Mouse (Mus musculus) ovary, postnatal 14 days (tissue): Measurements from ENCODE around the gene Slc35c2.

Experiments used
- DNase-seq: peaks from one replicate; pipeline ENCODE4 v3.0.0; 2022; ENCODE audit warnings: low spot score

Gene Slc35c2

GRCm38 (mm10) chr2:165287202-165287984 lies at the start of gene Slc35c2:
Slc35c2 (minus strand) TSS chr2:165287869.
- DNase-seq: peak; percentile 92

DNA sequence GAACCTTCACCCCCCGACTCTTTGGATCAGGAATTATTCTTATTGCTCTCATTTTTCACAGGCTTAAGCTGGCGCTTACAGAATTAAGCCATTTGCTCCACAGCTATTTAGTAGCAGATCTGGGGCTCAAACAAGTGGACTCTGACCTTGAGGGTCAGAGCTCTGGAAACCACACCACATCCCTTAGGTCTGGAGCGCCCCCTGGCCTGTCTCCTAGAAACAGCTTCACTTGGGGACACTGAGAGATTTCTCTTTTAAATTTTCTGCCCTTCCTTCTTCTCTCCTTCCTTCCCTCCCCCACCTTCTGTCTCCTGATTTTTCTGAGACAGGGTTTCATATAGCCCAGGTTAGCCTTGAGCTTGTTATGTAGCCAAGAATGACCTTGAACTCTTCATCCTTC lies 49.5 kb upstream of the Slc35c2 start:
- DNase-seq: no peak

- no peak for DNase-seq
These were observed 45.0 kb upstream of the Slc35c2 start for GRCm38 (mm10) chr2:165332610-165333210.

GRCm38 (mm10) chr2:165329703-165330102 lies 42.0 kb upstream of the Slc35c2 start:
- DNase-seq: no peak

- DNase-seq: no peak
These were observed 41.1 kb upstream of the Slc35c2 start for GRCm38 (mm10) chr2:165328746-165329145.

DNA sequence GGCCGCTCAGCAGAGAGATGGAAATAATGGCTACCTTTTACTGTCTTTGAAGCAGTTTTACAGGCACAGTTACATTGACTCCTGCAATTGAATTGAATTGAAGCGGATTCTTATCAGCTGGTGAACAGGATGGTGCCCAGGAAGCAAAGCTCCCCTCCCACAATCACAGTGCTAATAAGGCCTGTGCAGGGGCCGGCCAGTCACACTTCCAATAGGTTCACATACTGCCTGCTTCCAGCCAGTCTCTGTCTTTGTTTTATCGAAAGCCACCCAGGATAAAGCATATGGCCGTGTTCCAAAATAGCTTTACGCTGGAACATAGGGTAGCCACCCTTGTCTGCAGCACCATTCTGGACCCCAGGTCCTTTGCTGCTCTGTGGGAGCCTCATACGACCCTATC lies 39.7 kb upstream of the Slc35c2 start:
- no peak for DNase-seq

DNA sequence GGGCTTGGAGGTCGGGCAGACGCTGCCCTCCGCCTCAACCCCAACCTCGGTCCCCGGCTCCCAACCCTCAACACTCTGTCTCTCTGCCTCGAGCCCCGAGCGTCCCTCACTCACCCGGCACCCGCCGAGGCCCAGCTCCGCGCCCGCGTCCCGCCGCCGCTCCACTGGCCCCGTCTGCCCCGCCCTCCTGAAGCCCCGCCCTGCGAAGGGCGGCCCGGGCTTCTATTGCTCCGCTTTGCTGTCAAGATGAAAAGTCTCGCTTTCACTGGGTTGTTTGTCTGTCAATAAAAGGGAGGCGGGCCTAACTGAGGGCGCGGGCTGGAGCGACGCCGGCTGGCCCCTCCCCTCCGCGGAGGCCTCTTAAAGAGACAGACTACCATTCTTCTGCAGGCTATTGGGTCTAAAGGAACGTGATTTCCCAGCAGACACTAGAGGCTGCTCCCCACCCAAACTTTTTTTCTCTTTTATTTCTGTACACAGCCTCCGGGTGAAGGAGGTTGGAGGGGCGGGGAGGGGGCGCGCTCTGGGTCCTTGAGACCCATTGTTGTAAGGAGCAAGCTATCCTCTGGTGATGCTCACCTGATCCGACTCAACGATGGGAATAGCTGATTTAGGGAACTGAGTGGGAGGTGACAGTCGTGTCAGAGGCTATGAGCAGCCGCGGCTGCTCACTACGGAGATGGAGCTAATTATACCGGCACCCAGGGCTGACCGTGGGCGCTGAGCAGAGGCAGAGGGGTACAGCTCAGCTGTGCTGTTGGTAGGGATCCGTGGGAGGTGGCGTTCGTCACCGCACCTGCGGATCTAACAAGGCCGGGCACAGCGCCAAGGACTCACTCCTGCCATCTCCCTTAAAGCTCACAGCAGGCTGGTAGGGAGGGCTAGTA lies 38.9 kb upstream of the Slc35c2 start, which contains the start of gene Elmo2:
TSS of gene Elmo2 (minus strand) at position 176 of the 887 bp plus-strand sequence.
- DNase-seq: peak; percentile 98

GRCm38 (mm10) chr2:165325521-165326303 lies 38.0 kb upstream of the Slc35c2 start:
- no peak for DNase-seq

GRCm38 (mm10) chr2:165323928-165324327 lies 36.3 kb upstream of the Slc35c2 start:
- DNase-seq: no peak

- DNase-seq: no peak
These were observed 35.8 kb upstream of the Slc35c2 start for GRCm38 (mm10) chr2:165323484-165323883.

- DNase-seq: no peak
These were observed 34.5 kb upstream of the Slc35c2 start for GRCm38 (mm10) chr2:165321981-165322735.

GRCm38 (mm10) chr2:165321381-165321888 lies 33.8 kb upstream of the Slc35c2 start:
- DNase-seq: no peak

DNA sequence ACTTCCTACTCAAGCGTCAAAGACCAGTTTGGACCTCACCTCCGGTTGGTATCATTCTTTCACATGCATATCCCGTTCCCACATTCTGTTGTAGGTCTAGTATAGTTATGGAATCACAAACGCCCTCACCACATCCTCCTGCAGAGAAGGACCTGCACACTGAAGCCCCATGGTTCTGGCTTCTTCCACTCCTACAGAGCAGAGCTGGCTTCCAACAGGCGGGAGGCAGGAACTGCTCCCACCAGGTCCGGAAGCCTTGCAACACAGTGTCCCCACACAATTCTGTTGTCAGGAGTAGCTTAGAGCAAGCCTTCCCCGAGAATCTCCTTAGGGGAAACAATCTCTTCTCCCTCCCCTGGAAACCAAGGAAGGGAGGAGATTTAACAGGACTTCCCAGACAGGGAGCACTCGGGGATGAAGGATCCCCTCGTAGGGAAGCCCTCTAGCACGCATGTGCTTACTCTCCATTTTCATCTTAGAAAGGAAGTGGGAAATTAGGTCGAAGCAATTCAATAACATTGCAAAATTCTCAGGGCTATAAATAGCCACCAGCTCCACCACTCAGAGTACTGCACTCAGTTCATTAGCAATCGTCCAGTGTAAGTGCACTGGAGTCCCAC lies 33.0 kb upstream of the Slc35c2 start:
- no peak for DNase-seq

- DNase-seq: no peak
These were observed 31.8 kb upstream of the Slc35c2 start for GRCm38 (mm10) chr2:165319503-165319902.

- no peak for DNase-seq
These were observed 31.3 kb upstream of the Slc35c2 start for GRCm38 (mm10) chr2:165318941-165319340.

GRCm38 (mm10) chr2:165317621-165318263 lies 30.1 kb upstream of the Slc35c2 start:
- DNase-seq: no peak

GRCm38 (mm10) chr2:165316837-165317473 lies 29.3 kb upstream of the Slc35c2 start:
- no peak for DNase-seq

GRCm38 (mm10) chr2:165316204-165316603 lies 28.5 kb upstream of the Slc35c2 start:
- DNase-seq: no peak

GRCm38 (mm10) chr2:165314197-165314596 lies 26.5 kb upstream of the Slc35c2 start:
- DNase-seq: no peak
